Mouse (Mus musculus) forebrain, embryonic 13.5 days (tissue): Measurements from ENCODE around the gene Map4. TPM values are rescaled to one million over a fixed set of nuclear protein-coding genes. Genes with fewer than 3 reads are reported as not detected.
A peak's percentile ranks its signal among the peaks of the same experiment; 100 is the strongest.

Experiments used
- ATAC-seq: fragments of 200-750 bp; cut with Nextera tagmentation; 2 replicates; pipeline ENCODE4 v1.8.0; 2017
- H3K27ac ChIP-seq: fragments of 300-500 bp; sonication (generic); 2 replicates; pipeline ENCODE4 v1.5.1; 2015; ENCODE audit warnings: inconsistent platforms, mild to moderate bottlenecking, moderate library complexity
- H3K27me3 ChIP-seq: fragments of 300-500 bp; sonication (generic); 2 replicates; pipeline ENCODE4 v1.6.1; 2015; ENCODE audit warnings: mild to moderate bottlenecking, inconsistent platforms
- H3K36me3 ChIP-seq: fragments of 300-500 bp; sonication (generic); 2 replicates; pipeline ENCODE4 v1.6.1; 2015; ENCODE audit warnings: mild to moderate bottlenecking, inconsistent platforms; ENCODE audit not compliant: poor library complexity, severe bottlenecking
- H3K4me1 ChIP-seq: fragments of 300-500 bp; sonication (generic); 2 replicates; pipeline ENCODE4 v1.6.1; 2015; ENCODE audit warnings: inconsistent platforms
- H3K4me2 ChIP-seq: fragments of 300-500 bp; sonication (generic); 2 replicates; pipeline ENCODE4 v1.6.1; 2015; ENCODE audit warnings: inconsistent platforms, mild to moderate bottlenecking, moderate library complexity
- H3K4me3 ChIP-seq: fragments of 300-500 bp; sonication (generic); 2 replicates; pipeline ENCODE4 v1.5.1; 2015; ENCODE audit warnings: mild to moderate bottlenecking, inconsistent platforms
- H3K9ac ChIP-seq: fragments of 300-500 bp; sonication (generic); 2 replicates; pipeline ENCODE4 v1.6.1; 2015; ENCODE audit warnings: mild to moderate bottlenecking, inconsistent platforms
- H3K9me3 ChIP-seq: fragments of 300-500 bp; sonication (generic); replicated peaks from 2 replicates; pipeline ENCODE4 v1.6.1; 2016; ENCODE audit warnings: inconsistent platforms
- WGBS: fragments of 180-500 bp; shearing (Covaris S2); methylation state at CpG from one replicate; pipeline ENCODE4 v1.1.7; 2015; 5-methylcytosine and 5-hydroxymethylcytosine counted together
- polyA plus RNA-seq: library from polyadenylated mRNA; unstranded; fragments of >200 nt; fragmentation: Nextera tagmentation; extraction: Ambion mirVana; gene quantifications from 2 replicates; pipeline ENCODE4 v1.2.1, GENCODE M21; 2015

Map4 gene
- polyA plus RNA-seq, 1 experiment from 2014 or later = 81.7 TPM

GRCm38 (mm10) chr9:109932361-109932755 is 1.1 kb downstream of the Map4 start:
- Histone ChIP-seq H3K9me3 (no peaks in the 10 kb centered on the region), H3K27ac (peak overlapping the region; percentile 97), H3K4me3 (peak overlapping the region; percentile 90), H3K9ac (peak overlapping the region; percentile 85), H3K4me1 (peaks cover 15% of the 10 kb centered on the region), H3K36me3 (no peaks in the 10 kb centered on the region), H3K27me3 (no peaks in the 10 kb centered on the region), H3K4me2 (peak overlapping the region; percentile 82)
- ATAC-seq = no peak
- WGBS = under 1% methylated on average over 20 of the region's 20 CpGs

- peak overlapping the region; percentile 82 for H3K4me2 ChIP-seq
- 3% methylated on average over 12 of the region's 12 CpGs for WGBS
- H3K27me3 ChIP-seq = no peaks in the 10 kb centered on the region
- H3K4me1 ChIP-seq = peaks cover 15% of the 10 kb centered on the region
- no peaks in the 10 kb centered on the region for H3K36me3 ChIP-seq
- ATAC-seq = no peak
- no peaks in the 10 kb centered on the region for H3K9me3 ChIP-seq
- peak overlapping the region; percentile 90 for H3K4me3 ChIP-seq
- peak overlapping the region; percentile 85 for H3K9ac ChIP-seq
- H3K27ac ChIP-seq = peak overlapping the region; percentile 97
Measured at GRCm38 (mm10) chr9:109932756-109933375, 1.6 kb downstream of the Map4 start.

- ATAC-seq = no peak
- WGBS = 97% methylated on average over 3 of the region's 3 CpGs
Measured at GRCm38 (mm10) chr9:109939401-109939800, 8.1 kb downstream of the Map4 start.

GRCm38 (mm10) chr9:109942796-109943195 is 11.5 kb downstream of the Map4 start:
- Histone ChIP-seq H3K9ac (no peak overlapping the region), H3K4me1 (no peaks in the 10 kb centered on the region), H3K4me2 (no peak overlapping the region), H3K9me3 (no peaks in the 10 kb centered on the region), H3K4me3 (no peak overlapping the region), H3K27me3 (no peaks in the 10 kb centered on the region), H3K27ac (no peak overlapping the region), H3K36me3 (no peaks in the 10 kb centered on the region)
- no peak for ATAC-seq
- 63% methylated on average over 4 of the region's 4 CpGs for WGBS

More at GRCm38 (mm10) chr9:109939401-109939800, 8.1 kb downstream of the Map4 start:
- no peak overlapping the region for H3K4me3 ChIP-seq
- H3K9me3 ChIP-seq = no peaks in the 10 kb centered on the region
- no peak overlapping the region for H3K27ac ChIP-seq
- no peak overlapping the region for H3K9ac ChIP-seq
- no peaks in the 10 kb centered on the region for H3K4me1 ChIP-seq
- H3K36me3 ChIP-seq = no peaks in the 10 kb centered on the region
- H3K4me2 ChIP-seq = no peak overlapping the region
- no peaks in the 10 kb centered on the region for H3K27me3 ChIP-seq

GRCm38 (mm10) chr9:109944712-109945111 is 13.5 kb downstream of the Map4 start:
- no peaks in the 10 kb centered on the region for H3K27me3 ChIP-seq
- no peaks in the 10 kb centered on the region for H3K9me3 ChIP-seq
- ATAC-seq = no peak

GRCm38 (mm10) chr9:109948546-109948945 is 17.3 kb downstream of the Map4 start:
- H3K27me3 ChIP-seq = no peaks in the 10 kb centered on the region
- H3K4me1 ChIP-seq = no peaks in the 10 kb centered on the region
- H3K4me2 ChIP-seq = no peak overlapping the region
- H3K27ac ChIP-seq = no peak overlapping the region
- H3K9me3 ChIP-seq = no peaks in the 10 kb centered on the region
- no peak overlapping the region for H3K9ac ChIP-seq
- no peak overlapping the region for H3K4me3 ChIP-seq
- no peak for ATAC-seq
- no peaks in the 10 kb centered on the region for H3K36me3 ChIP-seq

More at GRCm38 (mm10) chr9:109944712-109945111, 13.5 kb downstream of the Map4 start:
- Histone ChIP-seq H3K4me1 (no peaks in the 10 kb centered on the region), H3K27ac (no peak overlapping the region), H3K9ac (no peak overlapping the region), H3K4me3 (no peak overlapping the region), H3K4me2 (no peak overlapping the region), H3K36me3 (no peaks in the 10 kb centered on the region)
- whole genome bisulfite sequencing = 88% methylated on average over 2 of the region's 2 CpGs

GRCm38 (mm10) chr9:109949801-109950200 is 18.5 kb downstream of the Map4 start:
- Histone ChIP-seq H3K9me3 (no peaks in the 10 kb centered on the region), H3K9ac (no peak overlapping the region), H3K4me3 (no peak overlapping the region), H3K36me3 (no peaks in the 10 kb centered on the region), H3K4me2 (no peak overlapping the region), H3K27ac (no peak overlapping the region), H3K4me1 (no peaks in the 10 kb centered on the region), H3K27me3 (no peaks in the 10 kb centered on the region)
- ATAC-seq = no peak
- 92% methylated on average over 4 of the region's 4 CpGs for WGBS

GRCm38 (mm10) chr9:109953538-109953937 is 22.3 kb downstream of the Map4 start:
- Histone ChIP-seq H3K27ac (no peak overlapping the region), H3K9me3 (no peaks in the 10 kb centered on the region), H3K4me1 (no peaks in the 10 kb centered on the region), H3K4me3 (no peak overlapping the region), H3K36me3 (no peaks in the 10 kb centered on the region), H3K27me3 (no peaks in the 10 kb centered on the region), H3K9ac (no peak overlapping the region), H3K4me2 (no peak overlapping the region)
- WGBS = 91% methylated on average over 8 of the region's 8 CpGs
- ATAC-seq = no peak

- H3K9ac ChIP-seq = no peak overlapping the region
- ATAC-seq = no peak
- no peaks in the 10 kb centered on the region for H3K36me3 ChIP-seq
- no peaks in the 10 kb centered on the region for H3K9me3 ChIP-seq
- H3K27ac ChIP-seq = no peak overlapping the region
- no peak overlapping the region for H3K4me3 ChIP-seq
- H3K4me1 ChIP-seq = no peaks in the 10 kb centered on the region
- H3K27me3 ChIP-seq = no peaks in the 10 kb centered on the region
- H3K4me2 ChIP-seq = no peak overlapping the region
Measured at GRCm38 (mm10) chr9:109954631-109955030, 23.4 kb downstream of the Map4 start.

GRCm38 (mm10) chr9:109959456-109960150 is 28.3 kb downstream of the Map4 start:
- no peak overlapping the region for H3K9ac ChIP-seq
- no peaks in the 10 kb centered on the region for H3K4me1 ChIP-seq
- no peak for ATAC-seq
- H3K27me3 ChIP-seq = no peaks in the 10 kb centered on the region
- H3K9me3 ChIP-seq = no peaks in the 10 kb centered on the region
- H3K36me3 ChIP-seq = no peaks in the 10 kb centered on the region
- no peak overlapping the region for H3K4me2 ChIP-seq
- WGBS = 54% methylated on average over 5 of the region's 5 CpGs
- no peak overlapping the region for H3K27ac ChIP-seq
- no peak overlapping the region for H3K4me3 ChIP-seq

GRCm38 (mm10) chr9:109960593-109960992 is 29.3 kb downstream of the Map4 start:
- no peaks in the 10 kb centered on the region for H3K36me3 ChIP-seq
- no peak overlapping the region for H3K4me3 ChIP-seq
- no peak overlapping the region for H3K9ac ChIP-seq
- 96% methylated on average over 4 of the region's 4 CpGs for WGBS
- no peak overlapping the region for H3K4me2 ChIP-seq
- no peaks in the 10 kb centered on the region for H3K9me3 ChIP-seq
- H3K27me3 ChIP-seq = no peaks in the 10 kb centered on the region
- H3K27ac ChIP-seq = no peak overlapping the region
- no peak for ATAC-seq
- H3K4me1 ChIP-seq = no peaks in the 10 kb centered on the region

- Histone ChIP-seq H3K4me3 (no peak overlapping the region), H3K9me3 (no peaks in the 10 kb centered on the region)
Measured at GRCm38 (mm10) chr9:109964761-109965160, 33.5 kb downstream of the Map4 start.

More at GRCm38 (mm10) chr9:109964761-109965160, 33.5 kb downstream of the Map4 start:
- H3K9ac ChIP-seq = no peak overlapping the region
- no peak for ATAC-seq
- peaks cover 7% of the 10 kb centered on the region; the same call in 1 of the 2 replicates for H3K4me1 ChIP-seq
- H3K27ac ChIP-seq = no peak overlapping the region
- H3K4me2 ChIP-seq = no peak overlapping the region
- no peaks in the 10 kb centered on the region for H3K36me3 ChIP-seq
- H3K27me3 ChIP-seq = no peaks in the 10 kb centered on the region
